Mouse (Mus musculus) megakaryocyte, embryonic 14.5 days (primary cell): ENCODE data around the gene Nebl.

ENCODE experiments used
- FLI1 ChIP-seq: IDR thresholded peaks from 2 replicates; pipeline ENCODE4 v1.6.1; 2012; ENCODE audit warnings: low read length, inconsistent platforms, mixed read lengths
- GATA1 ChIP-seq: IDR thresholded peaks from 3 replicates; pipeline ENCODE4 v1.6.1; 2012; ENCODE audit warnings: mixed read lengths, low read length, inconsistent platforms, borderline replicate concordance

GRCm38 (mm10) chr2:17731831-17732200 is 552 bp upstream of the Nebl start:
- TF ChIP-seq GATA1: no peak
- no peak for TF ChIP-seq FLI1
